Mouse (Mus musculus): ENCODE data around the gene Olfr1097.

Gene Olfr1097

DNA sequence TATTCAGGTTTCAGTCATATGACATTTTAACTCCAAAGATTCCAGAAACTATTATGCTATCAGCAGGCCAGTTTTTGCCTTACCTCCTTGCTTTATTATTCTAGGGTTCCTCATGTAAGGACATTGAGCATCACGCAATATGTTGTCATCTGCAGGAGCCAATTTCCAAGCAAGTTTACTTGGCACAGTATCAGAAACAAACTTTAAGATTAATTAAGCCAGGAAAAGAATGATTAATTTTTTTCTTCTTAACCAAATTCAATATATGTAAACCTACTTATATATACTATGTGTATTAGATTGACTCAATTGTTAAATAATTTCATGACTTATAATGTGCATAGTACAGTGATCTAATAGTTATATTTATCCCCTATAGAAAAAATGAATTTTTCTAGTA, at the start of gene Olfr1097:
Olfr1097 (minus strand) TSS at position 101 of the 400 bp plus-strand sequence.
- no peak for DNase-seq

DNA sequence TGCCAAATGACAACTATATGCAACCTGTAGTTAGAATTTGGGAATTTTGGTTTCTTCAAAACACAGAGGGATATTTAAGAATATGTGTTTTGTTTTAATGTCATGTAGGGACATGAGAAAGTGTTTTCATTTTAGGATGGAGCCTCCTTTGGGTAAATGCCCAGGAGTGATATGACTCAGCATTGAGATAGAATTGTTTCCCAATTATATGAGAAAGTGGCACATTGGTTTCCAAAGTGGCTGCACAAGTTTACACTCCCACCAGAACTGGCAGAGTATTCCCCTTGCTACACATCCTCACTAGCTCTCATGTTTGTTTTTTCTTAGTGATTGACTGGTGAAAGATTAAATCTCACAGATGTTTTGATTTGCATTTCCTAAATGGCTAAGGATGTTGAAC, 34.5 kb upstream of the Olfr1097 start:
- DNase-seq = no peak

DNA sequence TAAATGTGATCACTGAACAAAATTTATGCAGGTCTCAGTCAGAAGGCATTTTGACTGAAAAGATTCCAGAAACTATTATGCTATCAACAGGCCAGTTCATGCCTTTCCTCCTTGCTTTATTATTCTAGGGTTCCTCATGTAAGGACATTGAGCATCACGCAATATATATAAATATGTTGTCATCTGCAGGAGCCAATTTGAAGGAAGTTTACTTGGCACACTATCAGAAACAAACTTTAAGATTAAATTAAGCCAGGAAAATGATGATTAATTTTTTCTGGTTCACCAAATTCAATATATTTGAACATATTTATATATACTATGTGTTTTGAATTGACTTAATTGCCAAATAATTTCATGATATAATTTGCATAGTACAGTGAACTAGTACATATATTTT, 32.4 kb upstream of the Olfr1097 start, which contains the start of gene Olfr1098:
Olfr1098 (minus strand) TSS at position 101 of the 400 bp plus-strand sequence.
- no peak for DNase-seq

DNA sequence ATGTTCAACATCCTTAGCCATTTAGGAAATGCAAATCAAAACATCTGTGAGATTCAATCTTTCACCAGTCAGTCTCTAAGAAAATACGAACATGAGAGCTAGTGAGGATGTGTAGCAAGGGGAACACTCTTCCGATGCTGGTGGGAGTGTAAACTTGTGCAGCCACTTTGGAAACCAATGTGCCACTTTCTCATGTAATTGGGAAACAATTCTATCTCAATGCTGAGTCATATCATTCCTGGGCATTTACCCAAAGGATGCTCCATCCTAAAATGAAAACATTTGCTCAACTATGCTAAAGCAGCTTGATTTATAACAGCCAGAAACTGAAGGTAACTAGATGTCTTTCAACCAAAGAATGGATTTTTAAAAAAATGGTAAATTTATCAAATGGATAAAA, 13.6 kb upstream of the Olfr1097 start:
- DNase-seq = no peak

DNA sequence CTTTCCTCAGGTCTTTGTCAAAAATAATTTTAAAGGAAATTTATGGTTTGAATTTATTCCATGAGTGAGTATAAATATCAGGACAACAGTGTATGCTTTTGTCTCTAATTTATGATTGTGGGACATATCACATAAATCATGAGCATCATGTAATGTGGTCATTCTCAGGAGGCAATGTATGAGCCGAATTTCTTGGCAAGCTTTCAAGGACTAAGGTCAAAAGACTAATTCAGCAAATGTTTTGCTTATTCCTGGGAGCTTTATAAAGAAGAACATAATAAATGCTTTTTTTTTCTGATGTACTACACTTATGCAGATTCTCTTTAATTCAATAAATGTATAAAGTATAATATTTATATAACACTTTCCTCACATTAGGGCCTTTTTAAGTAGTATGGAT, 17.3 kb downstream of the Olfr1097 start, which contains the start of gene Gm13723:
Gm13723 (minus strand) TSS at position 101 of the 400 bp plus-strand sequence.
- DNase-seq = no peak

DNA sequence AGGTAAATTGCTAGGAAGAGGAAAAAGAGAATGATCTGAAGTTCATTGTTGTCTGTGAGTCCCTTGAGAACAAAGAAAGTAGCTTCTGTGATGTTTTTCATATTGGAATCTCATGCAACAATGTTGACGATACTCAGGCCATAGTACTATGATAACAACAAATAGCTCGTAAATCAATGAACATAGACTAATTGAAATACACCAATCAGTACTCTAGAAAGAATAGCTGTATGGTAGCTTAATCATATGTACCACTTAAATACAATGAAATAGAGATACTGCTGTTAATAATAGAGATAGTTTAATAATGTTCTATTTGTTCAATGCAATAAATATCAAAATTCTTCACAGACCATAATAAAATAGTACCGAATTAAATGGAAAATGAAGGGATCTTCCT, 40.4 kb downstream of the Olfr1097 start, which contains the start of gene Olfr1095:
Olfr1095 (minus strand) TSS at position 101 of the 400 bp plus-strand sequence.
- DNase-seq = no peak

All from cerebellum, adult 9-10 months (tissue).